Comparison of ENCODE assay signal across 28 mouse cellular contexts in genomic region chr11:115450176-115450575, GRCm38 (mm10). TPM values are rescaled to one million over a fixed set of nuclear protein-coding genes. Genes with fewer than 3 reads are reported as not detected.
A peak's percentile ranks its signal among the peaks of the same experiment; 100 is the strongest.
DNase-seq lines count a peak whose midpoint lies in the region; ATAC-seq lines count a peak whose summit lies in the region.
"Had no signal": no experiment of that assay in that cellular context is flagged by ENCODE, and none has a peak within 500 bp of the region (broad histone marks: within the 10 kb centered on the region; RNA-seq: fewer than 3 reads in every experiment).

No protein-coding gene starts in this region.

- no peak overlapping the region for H3K9ac ChIP-seq in liver, embryonic 13.5 days
- no peak overlapping the region for H3K9ac ChIP-seq in liver, embryonic 11.5 days (ENCODE audit: low read depth, low read length)
- no peak overlapping the region for H3K9ac ChIP-seq in stomach, embryonic 16.5 days (ENCODE audit: low read length)
- no peak overlapping the region for H3K9ac ChIP-seq in forebrain, embryonic 11.5 days (ENCODE audit: low read length)
- H3K9ac ChIP-seq: embryonic facial prominence, embryonic 13.5 days; forebrain, embryonic 15.5 days; midbrain, embryonic 15.5 days had no signal

- no peak for ATAC-seq in liver, embryonic 13.5 days (ENCODE audit: low read depth)
- no peak for ATAC-seq in liver, embryonic 11.5 days (replicated peaks; ENCODE audit: low FRiP score)
- 0 out of 2 replicates have a peak, but pooled peaks have one; percentile 38 for ATAC-seq in stomach, embryonic 16.5 days (ENCODE audit: insufficient read depth, low FRiP score)
- no peak for ATAC-seq in forebrain, embryonic 11.5 days (replicated peaks; ENCODE audit: low FRiP score)
- ATAC-seq: activated CD4-positive, CD25-positive, alpha-beta regulatory T cell, adult 4 months; forebrain, embryonic 15.5 days; hindbrain, postnatal 0 days; midbrain, embryonic 15.5 days had no signal

- no peaks in the 10 kb centered on the region for H3K36me3 ChIP-seq in liver, embryonic 13.5 days
- no peaks in the 10 kb centered on the region for H3K36me3 ChIP-seq in liver, embryonic 11.5 days (ENCODE audit: control insufficient read depth, insufficient read depth, low read length)
- H3K36me3 ChIP-seq in stomach, embryonic 16.5 days (ENCODE audit: control insufficient read depth, insufficient read depth, low read length), result no peaks in the 10 kb centered on the region
- no peaks in the 10 kb centered on the region for H3K36me3 ChIP-seq in forebrain, embryonic 11.5 days (ENCODE audit: control insufficient read depth, insufficient read depth, low read length)
- H3K36me3 ChIP-seq: embryonic facial prominence, embryonic 13.5 days; forebrain, embryonic 15.5 days; G1E; heart, embryonic 10.5 days; hindbrain, embryonic 10.5 days; limb, embryonic 10.5 days; midbrain, embryonic 15.5 days had no signal

- H3K27ac ChIP-seq in liver, embryonic 13.5 days, result peak overlapping the region; percentile 59
- H3K27ac ChIP-seq in liver, embryonic 11.5 days (ENCODE audit: low read depth, low read length), result no peak overlapping the region
- no peak overlapping the region for H3K27ac ChIP-seq in stomach, embryonic 16.5 days (ENCODE audit: low read length)
- H3K27ac ChIP-seq in forebrain, embryonic 11.5 days (ENCODE audit: low read depth, low read length), result no peak overlapping the region
- H3K27ac ChIP-seq: embryonic facial prominence, embryonic 13.5 days; forebrain, embryonic 15.5 days; hindbrain, embryonic 10.5 days; hindbrain, postnatal 0 days; limb, embryonic 10.5 days; midbrain, embryonic 15.5 days had no signal

- no peak overlapping the region for H3K4me3 ChIP-seq in liver, embryonic 13.5 days (replicated peaks)
- no peak overlapping the region for H3K4me3 ChIP-seq in liver, embryonic 11.5 days (ENCODE audit: low read depth, low read length)
- H3K4me3 ChIP-seq in stomach, embryonic 16.5 days (replicated peaks; ENCODE audit: low read length), result no peak overlapping the region
- no peak overlapping the region for H3K4me3 ChIP-seq in forebrain, embryonic 11.5 days (ENCODE audit: low read depth, low read length)
- H3K4me3 ChIP-seq: embryonic facial prominence, embryonic 13.5 days; forebrain, embryonic 15.5 days; heart, embryonic 10.5 days; hindbrain, embryonic 10.5 days; limb, embryonic 10.5 days; midbrain, embryonic 15.5 days; myocyte had no signal

- no peak overlapping the region for H3K4me2 ChIP-seq in liver, embryonic 13.5 days
- no peak overlapping the region for H3K4me2 ChIP-seq in liver, embryonic 11.5 days
- H3K4me2 ChIP-seq in stomach, embryonic 16.5 days (ENCODE audit: low read depth, low read length), result no peak overlapping the region
- no peak overlapping the region for H3K4me2 ChIP-seq in forebrain, embryonic 11.5 days (ENCODE audit: low read depth, low read length, severe bottlenecking)
- H3K4me2 ChIP-seq: embryonic facial prominence, embryonic 13.5 days; forebrain, embryonic 15.5 days; midbrain, embryonic 15.5 days had no signal

- no peaks in the 10 kb centered on the region for H3K9me3 ChIP-seq in liver, embryonic 13.5 days (replicated peaks)
- H3K9me3 ChIP-seq in liver, embryonic 11.5 days (ENCODE audit: control insufficient read depth, low read length), result no peaks in the 10 kb centered on the region
- no peaks in the 10 kb centered on the region for H3K9me3 ChIP-seq in stomach, embryonic 16.5 days (replicated peaks; ENCODE audit: control insufficient read depth, low read length)
- no peaks in the 10 kb centered on the region for H3K9me3 ChIP-seq in forebrain, embryonic 11.5 days (ENCODE audit: control insufficient read depth, low read length)
- H3K9me3 ChIP-seq: embryonic facial prominence, embryonic 13.5 days; forebrain, embryonic 15.5 days; G1E; heart, embryonic 10.5 days; hindbrain, embryonic 10.5 days; limb, embryonic 10.5 days; midbrain, embryonic 15.5 days had no signal

- WGBS in liver, embryonic 13.5 days (ENCODE audit: insufficient replicate concordance), result 69% methylated on average over 7 of the region's 7 CpGs
- WGBS in liver, embryonic 11.5 days, result 79% methylated on average over 7 of the region's 7 CpGs
- WGBS in stomach, embryonic 16.5 days, result 73% methylated on average over 7 of the region's 7 CpGs
- 90% methylated on average over 7 of the region's 7 CpGs for WGBS in forebrain, embryonic 11.5 days

- peaks cover 30% of the 10 kb centered on the region for H3K4me1 ChIP-seq in liver, embryonic 13.5 days (replicated peaks)
- peaks cover 5% of the 10 kb centered on the region for H3K4me1 ChIP-seq in liver, embryonic 11.5 days (replicated peaks; ENCODE audit: control insufficient read depth, insufficient read depth, low read length)
- H3K4me1 ChIP-seq in stomach, embryonic 16.5 days (ENCODE audit: control insufficient read depth, insufficient read depth, low read length), result no peaks in the 10 kb centered on the region; the same call in 1 of the 2 replicates
- H3K4me1 ChIP-seq in forebrain, embryonic 11.5 days (replicated peaks; ENCODE audit: control insufficient read depth, insufficient read depth, low read length), result no peaks in the 10 kb centered on the region
- H3K4me1 ChIP-seq: forebrain, embryonic 15.5 days; midbrain, embryonic 15.5 days had no signal

- H3K27me3 ChIP-seq in liver, embryonic 13.5 days, result no peaks in the 10 kb centered on the region
- no peaks in the 10 kb centered on the region for H3K27me3 ChIP-seq in liver, embryonic 11.5 days (replicated peaks; ENCODE audit: control insufficient read depth, insufficient read depth, low read length)
- no peaks in the 10 kb centered on the region for H3K27me3 ChIP-seq in stomach, embryonic 16.5 days (ENCODE audit: control insufficient read depth, insufficient read depth, low read length)
- no peaks in the 10 kb centered on the region for H3K27me3 ChIP-seq in forebrain, embryonic 11.5 days (ENCODE audit: control insufficient read depth, insufficient read depth, low read length)
- H3K27me3 ChIP-seq: embryonic facial prominence, embryonic 13.5 days; forebrain, embryonic 15.5 days; midbrain, embryonic 15.5 days had no signal

- DNase-seq in adrenal gland, postnatal 14 days, result peak; percentile 29
- no peak for DNase-seq in adrenal gland, postnatal 10 days
- no peak for DNase-seq in liver, embryonic 13.5 days
- no peak for DNase-seq in liver, embryonic 11.5 days (ENCODE audit: low spot score)
- DNase-seq in kidney, postnatal 25 days, result peak; percentile 41 to 69
- no peak for DNase-seq in right cerebral cortex, postnatal 25 days
- DNase-seq in forebrain, embryonic 11.5 days (ENCODE audit: low spot score), result no peak
- DNase-seq: cerebellum, postnatal 10 days; gastrocnemius, postnatal 36 days; layer of hippocampus, adult 9-11 months; lung, adult 18-20 months; spleen, adult 18-20 months had no signal

RNA-seq across cellular contexts. Expression of gene Trim80, which starts 9.8 kb away (rescaled TPM):
- not detected in 2 replicates for total RNA-seq in adrenal gland, postnatal 14 days (2021)
- under 1 TPM in 1 of 2 experiments, not detected in 1; 0.21 TPM for total RNA-seq in adrenal gland, postnatal 10 days (2021)
- polyA plus RNA-seq in liver, embryonic 13.5 days (2015; fragmentation: Nextera tagmentation; extraction: Ambion mirVana), result 0.16 and 0.27 TPM in 2 replicates
- polyA plus RNA-seq in liver, embryonic 11.5 days (2014; fragmentation: Nextera tagmentation; extraction: Ambion mirVana), result 0.18 and 0.27 TPM in 2 replicates
- polyA plus RNA-seq in stomach, embryonic 16.5 days (2015; fragmentation: Nextera tagmentation; extraction: Ambion mirVana), result 0.22 and 0.26 TPM in 2 replicates
- polyA plus RNA-seq in forebrain, embryonic 11.5 days (2014; fragmentation: Nextera tagmentation; extraction: Ambion mirVana), result 0.16 and 0.23 TPM in 2 replicates
- total RNA-seq: G1E; gastrocnemius, postnatal 36 days; hindbrain, postnatal 0 days; megakaryocyte-erythroid progenitor cell, adult 5-6 weeks had no signal
- polyA plus RNA-seq: activated CD4-positive, CD25-positive, alpha-beta regulatory T cell, adult 4 months; forebrain, embryonic 15.5 days; G1E; midbrain, embryonic 15.5 days; myocyte; neural tube, embryonic 14.5 days; stomach, embryonic 14.5 days had no signal

RNA-seq across cellular contexts. Expression of gene Slc16a5, which starts 12.1 kb away (rescaled TPM):
- 1.2 and 1.3 TPM in 2 replicates for total RNA-seq in adrenal gland, postnatal 14 days (2021)
- 1 to 10 TPM in 1 of 2 experiments, under 1 TPM in 1; 0.88 to 3.5 TPM for total RNA-seq in adrenal gland, postnatal 10 days (2021)
- polyA plus RNA-seq in liver, embryonic 13.5 days (2015; fragmentation: Nextera tagmentation; extraction: Ambion mirVana), result 0.06 TPM in 1 of 2 replicates, not detected in the other
- polyA plus RNA-seq in liver, embryonic 11.5 days (2014; fragmentation: Nextera tagmentation; extraction: Ambion mirVana), result not detected in 2 replicates
- 2.8 and 3.7 TPM in 2 replicates for polyA plus RNA-seq in stomach, embryonic 16.5 days (2015; fragmentation: Nextera tagmentation; extraction: Ambion mirVana)
- 0.16 and 0.24 TPM in 2 replicates for polyA plus RNA-seq in forebrain, embryonic 11.5 days (2014; fragmentation: Nextera tagmentation; extraction: Ambion mirVana)
- total RNA-seq: left cerebral cortex, adult 8-10 months; megakaryocyte-erythroid progenitor cell, adult 5-6 weeks had no signal
- polyA plus RNA-seq: brain, embryonic 14.5 days; forebrain, embryonic 15.5 days; G1E; hindbrain, embryonic 10.5 days had no signal

RNA-seq across cellular contexts. Expression of gene Armc7, which starts 25.3 kb away (rescaled TPM):
- 6.9 and 9.1 TPM in 2 replicates for total RNA-seq in adrenal gland, postnatal 14 days (2021)
- total RNA-seq in adrenal gland, postnatal 10 days (2021), result 1 to 10 TPM; 5.8 to 7.9 TPM
- 3.2 and 3.7 TPM in 2 replicates for polyA plus RNA-seq in liver, embryonic 13.5 days (2015; fragmentation: Nextera tagmentation; extraction: Ambion mirVana)
- 5.7 and 6.0 TPM in 2 replicates for polyA plus RNA-seq in liver, embryonic 11.5 days (2014; fragmentation: Nextera tagmentation; extraction: Ambion mirVana)
- 7.9 and 8.0 TPM in 2 replicates for polyA plus RNA-seq in stomach, embryonic 16.5 days (2015; fragmentation: Nextera tagmentation; extraction: Ambion mirVana)
- 8.9 and 9.7 TPM in 2 replicates for polyA plus RNA-seq in forebrain, embryonic 11.5 days (2014; fragmentation: Nextera tagmentation; extraction: Ambion mirVana)

RNA-seq across cellular contexts. Expression of gene Kctd2, which starts 30.2 kb away (rescaled TPM):
- 39.1 and 45.2 TPM in 2 replicates for total RNA-seq in adrenal gland, postnatal 14 days (2021)
- total RNA-seq in adrenal gland, postnatal 10 days (2021), result 10 to 100 TPM; 36.4 to 48.6 TPM
- 2.5 and 4.1 TPM in 2 replicates for polyA plus RNA-seq in liver, embryonic 13.5 days (2015; fragmentation: Nextera tagmentation; extraction: Ambion mirVana)
- polyA plus RNA-seq in liver, embryonic 11.5 days (2014; fragmentation: Nextera tagmentation; extraction: Ambion mirVana), result 8.4 and 8.9 TPM in 2 replicates
- polyA plus RNA-seq in stomach, embryonic 16.5 days (2015; fragmentation: Nextera tagmentation; extraction: Ambion mirVana), result 3.2 and 3.6 TPM in 2 replicates
- 24.5 and 27.1 TPM in 2 replicates for polyA plus RNA-seq in forebrain, embryonic 11.5 days (2014; fragmentation: Nextera tagmentation; extraction: Ambion mirVana)

RNA-seq across cellular contexts. Expression of gene Atp5h, which starts 30.4 kb away (rescaled TPM):
- total RNA-seq in adrenal gland, postnatal 14 days (2021), result 857 and 919 TPM in 2 replicates
- total RNA-seq in adrenal gland, postnatal 10 days (2021), result 1,000 to 10,000 TPM in 1 of 2 experiments, 100 to 1,000 TPM in 1; 968 to 1,066 TPM
- 633 and 650 TPM in 2 replicates for polyA plus RNA-seq in liver, embryonic 13.5 days (2015; fragmentation: Nextera tagmentation; extraction: Ambion mirVana)
- 835 and 884 TPM in 2 replicates for polyA plus RNA-seq in liver, embryonic 11.5 days (2014; fragmentation: Nextera tagmentation; extraction: Ambion mirVana)
- 746 and 843 TPM in 2 replicates for polyA plus RNA-seq in stomach, embryonic 16.5 days (2015; fragmentation: Nextera tagmentation; extraction: Ambion mirVana)
- 814 TPM in 2 replicates for polyA plus RNA-seq in forebrain, embryonic 11.5 days (2014; fragmentation: Nextera tagmentation; extraction: Ambion mirVana)

Comparison
In these comparisons a context has a peak if more than half of its experiments do, and no peak if none do; other contexts are left out.
1. DNase-seq: peak in adrenal gland, postnatal 14 days (single experiment) and kidney, postnatal 25 days (2 of 2); none in adrenal gland, postnatal 10 days (single experiment), liver, embryonic 13.5 days (single experiment), liver, embryonic 11.5 days (single experiment), right cerebral cortex, postnatal 25 days (single experiment) and forebrain, embryonic 11.5 days (single experiment).